Mouse (Mus musculus): ENCODE measurements around the gene Ms4a10. TPM values are rescaled to one million over a fixed set of nuclear protein-coding genes. Genes with fewer than 3 reads are reported as not detected.

Ms4a10 gene
- polyA plus RNA-seq (2015; fragmentation: Nextera tagmentation; extraction: Ambion mirVana), result not detected in 2 replicates

DNA sequence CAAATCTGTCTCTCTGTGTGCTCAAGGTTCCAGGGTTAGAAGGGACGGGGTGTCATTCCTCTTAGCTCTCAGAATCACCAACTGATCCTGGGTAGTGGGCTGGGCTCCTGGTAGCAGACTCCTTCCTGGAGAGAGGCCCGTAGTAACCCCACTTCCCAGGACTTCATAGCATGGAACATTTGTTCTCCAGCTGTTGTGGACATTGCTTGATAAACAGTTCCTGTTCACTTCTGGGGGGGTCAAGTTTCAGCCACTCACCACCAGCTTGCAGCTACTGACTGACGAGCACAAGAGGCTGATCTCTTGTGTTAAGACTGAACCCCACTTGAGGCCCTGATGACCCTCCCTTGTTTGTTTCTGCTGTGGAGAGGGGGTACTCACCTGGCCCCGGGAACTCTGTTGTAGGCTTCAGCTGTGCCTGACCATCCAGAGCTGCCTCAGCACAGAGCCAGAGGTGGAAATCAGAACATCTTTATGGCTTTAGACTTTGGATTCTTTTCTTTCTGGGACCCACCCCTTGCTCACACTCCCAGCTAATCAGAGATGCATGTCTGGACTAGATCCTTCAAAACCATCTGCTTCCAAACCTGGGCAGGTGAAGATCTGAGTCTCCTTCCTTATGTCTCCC lies at the start of gene Ms4a10:
TSS of gene Ms4a10 (minus strand) at position 433 of the 628 bp plus-strand sequence.
- H3K27me3 ChIP-seq, result no peaks in the 10 kb centered on the region
- no peak for ATAC-seq (ENCODE audit: low FRiP score, low read depth)
- no peak within 1 kb of the TSS for H3K4me2 ChIP-seq
- 0 out of 2 replicates have a peak, but pooled peaks cover under 1% of the 10 kb centered on the region for H3K4me1 ChIP-seq (replicated peaks)
- WGBS, result 77% methylated on average over 4 of the region's 4 CpGs
- peaks cover 4% of the 10 kb centered on the region; the same call in 1 of the 2 replicates for H3K9me3 ChIP-seq
- H3K27ac ChIP-seq (replicated peaks), result no peak within 1 kb of the TSS
- no peak within 1 kb of the TSS for H3K9ac ChIP-seq
- no peaks in the 10 kb centered on the region for H3K36me3 ChIP-seq
- H3K4me3 ChIP-seq, result no peak within 1 kb of the TSS

DNA sequence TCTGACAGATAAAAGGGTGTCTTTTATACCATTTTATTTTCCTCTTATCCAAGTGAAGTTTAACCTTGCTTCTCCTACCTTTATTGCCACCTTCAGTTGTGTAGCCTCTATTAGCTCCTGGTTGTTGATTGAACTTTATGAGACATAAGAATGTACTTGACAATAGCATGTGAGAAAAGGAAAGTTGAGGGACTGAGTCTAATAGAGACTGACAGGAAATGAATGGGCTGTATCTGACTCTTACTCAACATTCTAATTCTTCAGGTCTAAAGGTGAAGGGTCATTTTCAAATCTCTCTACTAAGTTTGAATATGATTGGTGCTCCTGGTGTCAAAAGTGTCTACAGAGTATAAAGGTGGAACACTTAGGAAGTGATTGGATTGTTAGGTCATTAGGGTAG lies 47.9 kb upstream of the Ms4a10 start:
- no peak for ATAC-seq (ENCODE audit: low FRiP score, low read depth)
- no peak overlapping the region for H3K9ac ChIP-seq
- H3K27me3 ChIP-seq, result no peaks in the 10 kb centered on the region
- no peaks in the 10 kb centered on the region for H3K36me3 ChIP-seq
- no peaks in the 10 kb centered on the region for H3K4me1 ChIP-seq (replicated peaks)
- no peak overlapping the region for H3K4me2 ChIP-seq
- no peak overlapping the region for H3K4me3 ChIP-seq
- no peak overlapping the region for H3K27ac ChIP-seq (replicated peaks)
- H3K9me3 ChIP-seq, result no peaks in the 10 kb centered on the region

DNA sequence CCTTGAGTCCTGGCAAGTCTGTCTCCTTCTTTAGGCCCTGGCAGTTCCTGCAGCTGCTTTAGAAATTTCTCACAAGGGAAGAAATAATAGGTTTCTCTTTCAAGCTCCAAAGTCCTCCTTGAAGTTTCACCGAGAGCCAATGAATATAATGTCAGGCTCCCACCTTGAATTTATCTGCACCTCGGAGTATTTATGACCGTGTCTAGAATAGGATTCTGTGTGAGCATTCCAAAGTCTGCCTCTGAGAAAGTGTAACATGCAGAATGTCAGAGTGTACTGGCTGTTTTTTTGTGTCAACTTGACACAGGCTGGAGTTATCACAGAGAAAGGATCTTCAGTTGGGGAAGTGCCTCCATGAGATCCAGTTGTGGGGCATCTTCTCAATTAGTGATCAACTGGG lies 43.4 kb upstream of the Ms4a10 start, which contains the start of gene Ms4a18:
TSS of gene Ms4a18 (minus strand) at position 141 of the 400 bp plus-strand sequence.
- no peaks in the 10 kb centered on the region for H3K36me3 ChIP-seq
- H3K27me3 ChIP-seq, result no peaks in the 10 kb centered on the region
- no peaks in the 10 kb centered on the region for H3K9me3 ChIP-seq
- H3K27ac ChIP-seq (replicated peaks), result no peak within 1 kb of the TSS
- ATAC-seq (ENCODE audit: low FRiP score, low read depth), result no peak
- H3K4me3 ChIP-seq, result no peak within 1 kb of the TSS
- no peak within 1 kb of the TSS for H3K9ac ChIP-seq
- no peak within 1 kb of the TSS for H3K4me2 ChIP-seq
- H3K4me1 ChIP-seq (replicated peaks), result no peaks in the 10 kb centered on the region
- 90% methylated on average over 3 of the region's 3 CpGs for WGBS

DNA sequence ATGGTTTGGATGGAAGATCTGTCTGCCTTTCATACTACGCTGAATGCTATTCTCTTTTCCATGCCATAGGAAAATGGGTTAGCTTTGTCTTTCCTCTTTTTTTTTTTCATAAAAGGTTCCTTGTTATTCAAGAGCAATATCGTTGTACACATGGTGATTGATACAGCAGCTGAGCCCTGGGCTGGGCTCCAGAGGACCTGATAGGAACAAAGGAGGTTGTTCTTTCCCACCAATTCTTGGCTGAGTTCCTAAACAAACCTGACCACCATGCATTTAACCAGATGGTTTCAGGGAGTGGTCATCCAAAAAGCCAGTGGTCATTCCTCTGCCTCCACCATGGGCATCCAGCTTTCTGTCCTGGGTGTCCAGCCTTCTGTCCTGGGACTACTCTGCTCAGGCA lies 42.8 kb upstream of the Ms4a10 start:
- H3K27me3 ChIP-seq, result no peaks in the 10 kb centered on the region
- no peaks in the 10 kb centered on the region for H3K9me3 ChIP-seq
- no peak overlapping the region for H3K9ac ChIP-seq
- no peaks in the 10 kb centered on the region for H3K36me3 ChIP-seq
- ATAC-seq (ENCODE audit: low FRiP score, low read depth), result no peak
- no peak overlapping the region for H3K27ac ChIP-seq (replicated peaks)
- no peak overlapping the region for H3K4me2 ChIP-seq
- WGBS, result 59% methylated on average over 2 of the region's 2 CpGs
- no peaks in the 10 kb centered on the region for H3K4me1 ChIP-seq (replicated peaks)
- no peak overlapping the region for H3K4me3 ChIP-seq

DNA sequence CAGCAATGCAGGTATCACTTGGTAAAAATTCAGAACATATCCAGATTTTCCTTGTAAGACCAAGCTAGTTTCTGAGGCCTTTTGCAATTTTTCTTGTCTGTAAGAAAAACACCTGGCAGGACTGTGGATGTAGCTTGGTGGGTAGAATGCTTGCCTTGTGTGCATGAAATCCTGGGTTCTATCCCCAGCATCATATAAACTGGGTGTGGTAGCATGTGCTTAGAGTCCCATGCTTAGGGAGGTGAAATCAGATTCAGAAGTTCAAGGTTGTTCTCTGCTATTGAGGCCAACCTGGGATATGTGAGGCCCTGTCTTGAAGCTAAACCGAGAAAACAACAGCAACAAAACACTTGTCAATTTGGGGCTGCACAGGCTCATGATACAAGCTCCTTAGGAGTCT lies 41.5 kb upstream of the Ms4a10 start:
- Histone ChIP-seq H3K4me2 (no peak overlapping the region), H3K9me3 (no peaks in the 10 kb centered on the region)

DNA sequence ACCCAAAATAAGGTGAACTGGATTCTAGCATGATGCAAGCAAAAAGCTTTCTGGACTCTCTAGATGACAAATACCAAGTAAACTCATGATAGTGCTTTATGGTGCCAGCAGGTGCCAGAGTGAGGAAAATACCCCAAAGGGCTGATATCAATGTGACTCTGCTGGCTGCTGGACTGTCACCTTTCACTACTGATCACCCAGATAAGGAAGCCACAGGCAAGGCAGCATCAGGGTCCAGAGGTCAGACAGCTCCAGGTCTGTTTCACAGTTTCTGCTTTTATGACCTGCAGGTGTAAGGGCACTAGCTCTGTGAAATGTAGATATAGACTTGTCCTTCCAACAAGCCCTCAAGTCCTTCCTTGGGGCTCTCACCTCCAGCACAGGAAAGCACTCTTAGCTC lies 41.0 kb upstream of the Ms4a10 start:
- Histone ChIP-seq H3K36me3 (no peaks in the 10 kb centered on the region), H3K27ac (replicated peaks) (no peak overlapping the region), H3K4me3 (no peak overlapping the region), H3K4me1 (replicated peaks) (no peaks in the 10 kb centered on the region), H3K4me2 (no peak overlapping the region), H3K9me3 (no peaks in the 10 kb centered on the region), H3K9ac (no peak overlapping the region), H3K27me3 (no peaks in the 10 kb centered on the region)
- ATAC-seq (ENCODE audit: low FRiP score, low read depth), result no peak

More for the DNA sequence above, 41.5 kb upstream of the Ms4a10 start:
- Histone ChIP-seq H3K9ac (no peak overlapping the region), H3K4me3 (no peak overlapping the region), H3K27ac (replicated peaks) (no peak overlapping the region), H3K27me3 (no peaks in the 10 kb centered on the region), H3K36me3 (no peaks in the 10 kb centered on the region), H3K4me1 (replicated peaks) (no peaks in the 10 kb centered on the region)
- 79% methylated on average over 1 of the region's 1 CpGs for WGBS
- ATAC-seq (ENCODE audit: low FRiP score, low read depth), result no peak

DNA sequence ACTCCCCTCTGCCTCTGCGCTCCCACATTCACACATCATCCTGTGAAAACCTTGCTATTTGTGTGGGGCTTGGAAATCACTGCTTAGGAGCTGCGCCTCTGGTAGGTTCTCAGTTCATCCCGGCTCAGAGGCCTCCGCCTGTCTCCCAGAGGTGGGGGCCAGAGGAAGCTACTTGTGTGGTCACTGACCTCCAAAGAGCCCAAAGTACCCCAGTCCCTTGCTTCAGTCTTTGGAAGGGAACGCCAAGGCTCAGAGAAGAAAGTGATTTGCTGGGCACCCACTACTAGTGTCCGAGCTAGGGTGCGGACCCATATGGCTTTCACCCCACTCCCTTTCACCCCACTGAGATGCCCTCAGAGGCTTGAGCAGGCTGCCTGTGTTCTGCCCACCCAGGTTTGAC lies 18.7 kb upstream of the Ms4a10 start, which contains the start of gene Ms4a15:
TSS of gene Ms4a15 (minus strand) at position 101 of the 400 bp plus-strand sequence.
- H3K36me3 ChIP-seq, result no peaks in the 10 kb centered on the region
- H3K9me3 ChIP-seq, result no peaks in the 10 kb centered on the region
- no peak within 1 kb of the TSS for H3K27ac ChIP-seq (replicated peaks)
- H3K4me3 ChIP-seq, result no peak within 1 kb of the TSS
- no peaks in the 10 kb centered on the region for H3K4me1 ChIP-seq (replicated peaks)
- H3K27me3 ChIP-seq, result no peaks in the 10 kb centered on the region
- ATAC-seq (ENCODE audit: low FRiP score, low read depth), result no peak
- 90% methylated on average over 7 of the region's 7 CpGs for WGBS
- H3K4me2 ChIP-seq, result no peak within 1 kb of the TSS
- no peak within 1 kb of the TSS for H3K9ac ChIP-seq

DNA sequence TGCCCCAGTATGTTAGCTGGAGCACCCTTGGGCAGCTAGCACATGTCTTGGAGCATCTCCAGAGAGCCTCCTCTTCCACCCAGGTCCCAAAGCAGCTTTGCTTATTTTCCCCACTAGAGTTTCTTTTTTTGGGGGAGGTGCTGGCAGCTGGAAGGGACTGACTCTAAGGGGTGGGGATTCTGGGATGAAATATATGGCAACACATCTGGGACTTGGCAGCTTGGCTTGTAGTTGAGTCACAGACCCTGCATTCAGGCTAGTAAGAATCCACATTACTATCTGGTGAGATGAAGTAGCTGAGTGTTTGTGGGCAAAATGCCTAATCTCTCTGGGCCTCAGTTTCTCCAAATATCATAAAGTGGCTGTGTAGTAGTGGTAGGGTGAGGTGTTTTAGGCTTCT lies 17.4 kb upstream of the Ms4a10 start:
- no peaks in the 10 kb centered on the region for H3K36me3 ChIP-seq
- H3K4me2 ChIP-seq, result no peak overlapping the region
- H3K9ac ChIP-seq, result no peak overlapping the region
- no peak overlapping the region for H3K4me3 ChIP-seq
- H3K9me3 ChIP-seq, result no peaks in the 10 kb centered on the region
- no peak for ATAC-seq (ENCODE audit: low FRiP score, low read depth)
- H3K4me1 ChIP-seq (replicated peaks), result no peaks in the 10 kb centered on the region
- no peaks in the 10 kb centered on the region for H3K27me3 ChIP-seq
- no peak overlapping the region for H3K27ac ChIP-seq (replicated peaks)

DNA sequence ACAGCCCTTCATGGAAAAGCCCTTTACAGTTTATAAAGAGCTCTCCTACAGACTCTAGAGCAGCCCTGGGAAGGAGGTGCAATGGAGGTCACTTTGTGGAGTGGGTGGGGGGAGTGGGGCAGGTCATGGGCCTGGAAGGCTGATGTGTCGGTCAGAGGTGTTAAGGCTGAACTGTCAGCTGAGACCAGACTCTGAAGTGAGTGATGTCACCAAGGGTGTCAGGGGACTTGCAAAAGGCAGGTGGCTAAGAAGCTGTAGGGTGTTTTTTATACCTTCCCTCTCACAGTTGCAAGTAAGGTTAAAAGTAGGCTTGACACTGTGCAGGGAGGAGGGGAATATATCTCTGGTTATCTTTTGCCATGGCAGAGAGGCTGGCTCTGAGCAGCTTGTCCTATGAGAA lies 16.3 kb upstream of the Ms4a10 start:
- Histone ChIP-seq H3K36me3 (no peaks in the 10 kb centered on the region), H3K27ac (replicated peaks) (no peak overlapping the region), H3K27me3 (no peaks in the 10 kb centered on the region), H3K4me2 (no peak overlapping the region), H3K4me1 (replicated peaks) (no peaks in the 10 kb centered on the region), H3K9ac (no peak overlapping the region), H3K4me3 (no peak overlapping the region), H3K9me3 (no peaks in the 10 kb centered on the region)
- no peak for ATAC-seq (ENCODE audit: low FRiP score, low read depth)
- WGBS, result 78% methylated on average over 1 of the region's 1 CpGs

DNA sequence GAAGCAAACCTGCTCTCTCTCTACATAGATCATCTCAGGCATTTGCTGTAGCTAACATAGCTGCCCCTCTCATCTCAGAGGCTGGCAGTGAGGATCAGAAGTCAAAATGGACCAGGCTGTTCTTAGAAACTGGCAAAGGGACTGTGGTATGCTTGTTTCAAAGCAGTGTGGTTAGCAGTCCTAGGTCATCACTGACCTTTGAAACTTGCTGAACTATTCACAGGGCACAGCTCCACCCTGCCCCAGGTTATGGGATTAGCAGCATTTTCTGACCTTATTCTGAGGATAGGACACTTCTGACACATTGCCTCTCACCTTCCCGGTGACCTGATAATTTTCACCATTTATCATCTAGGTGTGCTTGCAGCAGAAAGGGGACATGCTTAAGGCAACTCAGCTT lies 14.1 kb upstream of the Ms4a10 start:
- Histone ChIP-seq H3K27ac (replicated peaks) (no peak overlapping the region), H3K36me3 (no peaks in the 10 kb centered on the region), H3K4me1 (replicated peaks) (no peaks in the 10 kb centered on the region), H3K4me3 (no peak overlapping the region), H3K27me3 (no peaks in the 10 kb centered on the region), H3K4me2 (no peak overlapping the region), H3K9ac (no peak overlapping the region), H3K9me3 (no peaks in the 10 kb centered on the region)
- WGBS, result 91% methylated on average over 1 of the region's 1 CpGs
- ATAC-seq (ENCODE audit: low FRiP score, low read depth), result no peak

DNA sequence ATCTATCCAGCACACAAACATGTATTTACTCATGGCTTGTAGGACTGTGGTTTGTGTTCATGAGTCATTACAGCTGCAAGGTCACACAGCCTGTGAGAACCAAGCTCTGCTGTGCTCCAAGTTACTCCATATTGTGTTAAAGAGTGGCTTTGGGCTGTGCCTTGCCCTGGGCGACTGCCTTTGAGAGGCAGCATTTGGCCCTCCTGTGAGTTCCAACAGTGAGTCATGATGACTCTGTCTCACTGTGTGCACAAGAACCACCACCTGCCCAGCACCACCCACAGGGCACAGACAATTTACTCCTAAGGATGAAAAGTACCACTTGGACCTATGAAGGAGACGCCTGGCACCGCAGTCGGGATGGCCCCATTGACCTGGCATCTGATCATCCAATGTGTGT lies 11.4 kb upstream of the Ms4a10 start:
- H3K27me3 ChIP-seq, result no peaks in the 10 kb centered on the region
- 95% methylated on average over 4 of the region's 4 CpGs for WGBS
- H3K27ac ChIP-seq (replicated peaks), result no peak overlapping the region
- H3K4me3 ChIP-seq, result no peak overlapping the region
- no peaks in the 10 kb centered on the region for H3K9me3 ChIP-seq
- ATAC-seq (ENCODE audit: low FRiP score, low read depth), result no peak
- no peak overlapping the region for H3K9ac ChIP-seq
- no peak overlapping the region for H3K4me2 ChIP-seq
- no peaks in the 10 kb centered on the region for H3K4me1 ChIP-seq (replicated peaks)
- no peaks in the 10 kb centered on the region for H3K36me3 ChIP-seq

DNA sequence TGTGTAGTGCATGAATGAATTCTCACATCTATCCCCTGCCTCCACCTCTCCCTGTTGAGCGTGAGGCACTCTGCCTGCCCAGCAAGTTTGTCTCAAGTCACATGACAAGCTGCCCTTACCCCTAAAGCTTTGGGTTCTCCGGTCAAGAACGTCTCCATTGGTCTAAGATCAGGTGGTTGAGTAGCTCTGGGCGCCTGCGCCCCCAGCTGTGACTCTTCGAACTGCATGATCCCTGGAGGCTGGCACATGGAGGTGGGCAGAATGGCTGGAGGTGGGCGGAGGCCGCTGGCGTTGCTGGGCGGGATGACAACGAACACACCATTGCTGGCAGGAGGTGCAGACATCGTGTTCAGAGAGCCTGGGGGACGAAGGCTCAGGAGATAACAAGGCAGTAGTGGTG lies 10.1 kb upstream of the Ms4a10 start:
- 75% methylated on average over 13 of the region's 13 CpGs for WGBS
- H3K9me3 ChIP-seq, result no peaks in the 10 kb centered on the region
- no peaks in the 10 kb centered on the region for H3K36me3 ChIP-seq
- peaks cover 3% of the 10 kb centered on the region; the same call in 1 of the 2 replicates for H3K4me1 ChIP-seq (replicated peaks)
- H3K27ac ChIP-seq (replicated peaks), result no peak overlapping the region
- H3K9ac ChIP-seq, result no peak overlapping the region
- H3K4me2 ChIP-seq, result no peak overlapping the region
- ATAC-seq (ENCODE audit: low FRiP score, low read depth), result no peak
- H3K27me3 ChIP-seq, result no peaks in the 10 kb centered on the region
- no peak overlapping the region for H3K4me3 ChIP-seq

DNA sequence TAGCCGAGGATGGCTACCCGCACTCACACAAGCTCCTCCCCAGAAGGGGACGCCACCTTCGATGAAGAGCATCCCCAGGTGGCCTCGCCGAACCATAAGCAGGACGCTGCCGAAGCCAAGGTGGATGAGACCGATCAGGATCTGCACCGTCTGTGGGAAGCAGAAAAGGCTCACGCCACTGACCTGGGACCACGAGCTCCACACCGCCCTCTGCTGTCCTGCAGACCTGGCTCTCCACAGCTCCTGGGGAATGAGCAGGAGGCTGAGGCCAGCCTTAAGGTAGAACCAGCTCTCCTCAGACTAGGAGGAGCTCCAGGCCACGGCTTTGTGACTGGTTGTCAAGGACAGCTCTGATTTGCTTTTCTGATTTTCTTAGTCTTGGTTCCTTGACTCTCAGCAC lies 8.7 kb upstream of the Ms4a10 start:
- no peak overlapping the region for H3K4me3 ChIP-seq
- H3K36me3 ChIP-seq, result no peaks in the 10 kb centered on the region
- H3K4me2 ChIP-seq, result no peak overlapping the region
- H3K9ac ChIP-seq, result no peak overlapping the region
- no peak for ATAC-seq (ENCODE audit: low FRiP score, low read depth)
- H3K9me3 ChIP-seq, result no peaks in the 10 kb centered on the region
- H3K27me3 ChIP-seq, result no peaks in the 10 kb centered on the region
- peaks cover 6% of the 10 kb centered on the region; the same call in 1 of the 2 replicates for H3K4me1 ChIP-seq (replicated peaks)
- no peak overlapping the region for H3K27ac ChIP-seq (replicated peaks)
- WGBS, result 33% methylated on average over 14 of the region's 14 CpGs
